ENCODE assay signal across 8 mouse cellular contexts in genomic region chr6:89613336-89614106, GRCm38 (mm10). TPM values are rescaled to one million over a fixed set of nuclear protein-coding genes. Genes with fewer than 3 reads are reported as not detected.
A peak's percentile ranks its signal among the peaks of the same experiment; 100 is the strongest.
DNase-seq lines count a peak whose midpoint lies in the region; ATAC-seq and TF ChIP-seq lines count a peak whose summit lies in the region.
"Had no signal": no experiment of that assay in that cellular context is flagged by ENCODE, and none has a peak within 500 bp of the region (broad histone marks: within the 10 kb centered on the region; RNA-seq: fewer than 3 reads in every experiment).

No protein-coding gene starts in this region.

- peak overlapping the region; percentile 26; the same call in 1 of the 2 replicates for H3K4me3 ChIP-seq in E14TG2a.4 (replicated peaks; ENCODE audit: low read length)
- H3K4me3 ChIP-seq in limb, embryonic 11.5 days (ENCODE audit: low read depth, low read length) = no peak overlapping the region
- H3K4me3 ChIP-seq: limb, embryonic 15.5 days had no signal

- H3K27me3 ChIP-seq in E14TG2a.4 (ENCODE audit: insufficient read depth, low read length) = peaks cover 10% of the 10 kb centered on the region
- no peaks in the 10 kb centered on the region for H3K27me3 ChIP-seq in limb, embryonic 11.5 days (ENCODE audit: control insufficient read depth, insufficient read depth, low read length)
- H3K27me3 ChIP-seq: limb, embryonic 15.5 days had no signal

- H3K9ac ChIP-seq in limb, embryonic 11.5 days (ENCODE audit: low read length) = peak overlapping the region; percentile 30
- H3K9ac ChIP-seq: limb, embryonic 15.5 days had no signal

- H3K4me2 ChIP-seq in limb, embryonic 11.5 days (ENCODE audit: low read depth, severe bottlenecking) = no peak overlapping the region
- H3K4me2 ChIP-seq: limb, embryonic 15.5 days had no signal

- H3K36me3 ChIP-seq in E14TG2a.4 (ENCODE audit: insufficient read depth, low read length) = no peaks in the 10 kb centered on the region
- H3K36me3 ChIP-seq in limb, embryonic 11.5 days (ENCODE audit: control insufficient read depth, insufficient read depth, low read length) = no peaks in the 10 kb centered on the region
- H3K36me3 ChIP-seq: limb, embryonic 15.5 days had no signal

- ATAC-seq in limb, embryonic 11.5 days (ENCODE audit: insufficient number of reproducible peaks, low FRiP score, low TSS enrichment, low read depth) = peak; percentile 73

- no peak for TF ChIP-seq CTCF in E14TG2a.4 (conservative IDR thresholded peaks at IDR 0.05; ENCODE audit: low read length)

- 59% methylated on average over 15 of the region's 15 CpGs for WGBS in limb, embryonic 11.5 days

- H3K27ac ChIP-seq in limb, embryonic 11.5 days (replicated peaks; ENCODE audit: low read depth, low read length) = peak overlapping the region; percentile 76
- H3K27ac ChIP-seq: limb, embryonic 15.5 days had no signal

- intact Hi-C loops in heart, postnatal 14 days (cut with DNase I) = no loop called here

- no peaks in the 10 kb centered on the region for H3K9me3 ChIP-seq in E14TG2a.4 (ENCODE audit: low read length)
- no peaks in the 10 kb centered on the region for H3K9me3 ChIP-seq in limb, embryonic 11.5 days (ENCODE audit: control insufficient read depth, low read length)
- H3K9me3 ChIP-seq: limb, embryonic 15.5 days had no signal

- H3K4me1 ChIP-seq in E14TG2a.4 (replicated peaks; ENCODE audit: low read depth, low read length) = peaks cover 28% of the 10 kb centered on the region
- H3K4me1 ChIP-seq in limb, embryonic 11.5 days (ENCODE audit: control insufficient read depth, insufficient read depth, low read length) = peaks cover 21% of the 10 kb centered on the region

- DNase-seq in R1 (ENCODE audit: low read depth, low spot score) = peak; percentile 14
- peak; percentile 30 to 37 for DNase-seq in heart, postnatal 14 days
- peak; percentile 44 for DNase-seq in limb, embryonic 11.5 days (ENCODE audit: low spot score)
- DNase-seq in right cerebral cortex, postnatal 10 days (ENCODE audit: low spot score in 2 of 2) = peak; percentile 84 to 87
- no peak for DNase-seq in spleen, postnatal 10 days (ENCODE audit: low spot score in 2 of 2)
- no peak for DNase-seq in kidney, postnatal 14 days

RNA-seq across cellular contexts. Expression of gene Chchd6, which starts 18.1 kb away (rescaled TPM):
- total RNA-seq in heart, postnatal 14 days (2021) = 10 to 100 TPM; 10.2 to 11.1 TPM
- 61.8 and 66.9 TPM in 2 replicates for polyA plus RNA-seq in limb, embryonic 11.5 days (2014; fragmentation: Nextera tagmentation; extraction: Ambion mirVana)

RNA-seq across cellular contexts. Expression of gene Txnrd3, which starts 30.3 kb away (rescaled TPM):
- 10 to 100 TPM; 20.1 to 20.3 TPM for total RNA-seq in heart, postnatal 14 days (2021)
- polyA plus RNA-seq in limb, embryonic 11.5 days (2014; fragmentation: Nextera tagmentation; extraction: Ambion mirVana) = 9.0 and 10.4 TPM in 2 replicates

Comparison
In these comparisons a context has a peak if more than half of its experiments do, and no peak if none do; other contexts are left out.
1. DNase-seq: peak in R1 (single experiment), heart, postnatal 14 days (2 of 2), limb, embryonic 11.5 days (single experiment) and right cerebral cortex, postnatal 10 days (2 of 2); none in spleen, postnatal 10 days (0 of 2) and kidney, postnatal 14 days (single experiment).